Mouse (Mus musculus) heart, embryonic 12.5 days (tissue): Measurements from ENCODE around the gene Cyp11a1. TPM values are rescaled to one million over a fixed set of nuclear protein-coding genes. Genes with fewer than 3 reads are reported as not detected.

Source experiments
- ATAC-seq: fragments of 200-750 bp; cut with Nextera tagmentation; 2 replicates; pipeline ENCODE4 v1.8.0; 2017; ENCODE audit warnings: moderate TSS enrichment, moderate library complexity; ENCODE audit not compliant: insufficient number of reproducible peaks, low FRiP score
- H3K27ac ChIP-seq: fragments of 300-500 bp; sonication (generic); 2 replicates; pipeline ENCODE4 v1.5.1; 2016; ENCODE audit warnings: mild to moderate bottlenecking, moderate library complexity; ENCODE audit not compliant: poor library complexity, severe bottlenecking
- H3K27me3 ChIP-seq: fragments of 300-500 bp; sonication (generic); replicated peaks from 2 replicates; pipeline ENCODE4 v1.6.1; 2016; ENCODE audit warnings: mild to moderate bottlenecking, moderate library complexity
- H3K36me3 ChIP-seq: fragments of 300-500 bp; sonication (generic); 2 replicates; pipeline ENCODE4 v1.6.1; 2016; ENCODE audit warnings: mild to moderate bottlenecking, moderate library complexity
- H3K4me1 ChIP-seq: fragments of 300-500 bp; sonication (generic); replicated peaks from 2 replicates; pipeline ENCODE4 v1.6.1; 2016; ENCODE audit warnings: mild to moderate bottlenecking
- H3K4me2 ChIP-seq: fragments of 300-500 bp; sonication (generic); 2 replicates; pipeline ENCODE4 v1.6.1; 2016; ENCODE audit warnings: mild to moderate bottlenecking, moderate library complexity
- H3K4me3 ChIP-seq: fragments of 300-500 bp; sonication (generic); 2 replicates; pipeline ENCODE4 v1.5.1; 2016; ENCODE audit warnings: mild to moderate bottlenecking
- H3K9ac ChIP-seq: fragments of 300-500 bp; sonication (generic); 2 replicates; pipeline ENCODE4 v1.6.1; 2016; ENCODE audit warnings: mild to moderate bottlenecking, moderate library complexity
- H3K9me3 ChIP-seq: fragments of 300-500 bp; sonication (generic); replicated peaks from 2 replicates; pipeline ENCODE4 v1.6.1; 2016; ENCODE audit warnings: mild to moderate bottlenecking, moderate library complexity
- WGBS: fragments of 180-500 bp; shearing (Covaris S2); methylation state at CpG from one replicate; pipeline ENCODE4 v1.1.7; 2016; 5-methylcytosine and 5-hydroxymethylcytosine counted together
- polyA plus RNA-seq: library from polyadenylated mRNA; unstranded; fragments of >200 nt; fragmentation: Nextera tagmentation; extraction: Ambion mirVana; gene quantifications from 2 replicates; pipeline ENCODE4 v1.2.1, GENCODE M21; 2016

Cyp11a1 gene
- polyA plus RNA-seq, 1 experiment from 2014 or later = not detected

- H3K27me3 ChIP-seq = no peaks in the 10 kb centered on the region
- peaks cover 9% of the 10 kb centered on the region; the same call in 1 of the 2 replicates for H3K9me3 ChIP-seq
- no peak overlapping the region for H3K4me3 ChIP-seq
- peaks cover 20% of the 10 kb centered on the region for H3K4me1 ChIP-seq
- H3K4me2 ChIP-seq = no peak overlapping the region
- no peak overlapping the region for H3K9ac ChIP-seq
- no peak overlapping the region for H3K27ac ChIP-seq
- no peaks in the 10 kb centered on the region for H3K36me3 ChIP-seq
- ATAC-seq = no peak
- WGBS = 81% methylated on average over 6 of the region's 6 CpGs
These were observed 32.7 kb upstream of the Cyp11a1 start for GRCm38 (mm10) chr9:57973440-57974066.

DNA sequence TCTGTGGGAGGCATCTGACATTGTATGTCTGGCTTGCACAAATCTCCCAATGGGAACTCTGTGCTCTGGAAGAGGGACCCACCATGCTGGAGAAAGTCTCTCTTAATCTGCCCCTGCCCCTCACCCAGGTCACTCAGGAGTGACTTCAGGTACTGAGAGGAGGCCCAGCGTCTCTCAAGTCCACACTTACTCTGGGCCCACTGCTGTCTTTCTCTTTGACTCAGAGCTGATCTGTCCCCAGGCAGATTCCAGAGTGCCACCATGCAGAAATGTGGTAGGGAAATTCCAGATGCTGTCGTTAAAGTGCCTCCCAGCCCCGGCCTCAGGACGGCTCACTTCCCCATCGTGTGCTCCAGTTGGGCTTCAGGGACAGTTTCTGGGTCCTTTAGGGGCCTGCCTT, 32.0 kb upstream of the Cyp11a1 start:
- no peak overlapping the region for H3K27ac ChIP-seq
- peaks cover 24% of the 10 kb centered on the region for H3K4me1 ChIP-seq
- H3K4me2 ChIP-seq = no peak overlapping the region
- H3K9ac ChIP-seq = no peak overlapping the region
- no peak for ATAC-seq
- 46% methylated on average over 5 of the region's 5 CpGs for WGBS
- H3K27me3 ChIP-seq = peaks cover 2% of the 10 kb centered on the region; the same call in 1 of the 2 replicates
- H3K9me3 ChIP-seq = peaks cover 9% of the 10 kb centered on the region; the same call in 1 of the 2 replicates
- H3K4me3 ChIP-seq = no peak overlapping the region
- H3K36me3 ChIP-seq = no peaks in the 10 kb centered on the region

- ATAC-seq = no peak
- Histone ChIP-seq H3K9me3 (peaks cover 9% of the 10 kb centered on the region; the same call in 1 of the 2 replicates), H3K27ac (no peak overlapping the region), H3K36me3 (no peaks in the 10 kb centered on the region), H3K4me2 (no peak overlapping the region), H3K9ac (no peak overlapping the region), H3K4me1 (peaks cover 28% of the 10 kb centered on the region), H3K27me3 (peaks cover 7% of the 10 kb centered on the region; the same call in 1 of the 2 replicates), H3K4me3 (no peak overlapping the region)
- WGBS = 64% methylated on average over 5 of the region's 5 CpGs
These were observed 30.9 kb upstream of the Cyp11a1 start for GRCm38 (mm10) chr9:57975200-57975821.

DNA sequence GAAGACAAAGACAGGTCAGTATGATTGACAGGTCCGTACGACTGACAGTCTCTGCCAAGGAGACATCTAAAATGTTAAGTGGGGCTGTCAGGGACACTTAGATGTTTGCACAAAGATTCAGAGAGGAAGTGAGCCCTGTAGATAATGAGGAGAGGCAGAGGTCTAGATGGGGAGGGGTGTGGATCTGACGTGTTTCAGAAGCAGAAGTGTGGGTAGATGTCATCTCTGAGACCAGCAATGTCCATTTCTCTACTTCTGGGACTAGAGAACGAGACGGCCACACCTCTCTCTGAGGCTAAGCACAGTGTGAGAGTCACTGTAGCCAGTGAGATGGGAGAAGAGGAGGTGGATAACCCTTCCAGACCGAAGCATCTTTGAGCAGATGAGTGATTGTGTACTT, 28.2 kb upstream of the Cyp11a1 start:
- 49% methylated on average over 6 of the region's 6 CpGs for WGBS
- Histone ChIP-seq H3K4me2 (no peak overlapping the region), H3K36me3 (no peaks in the 10 kb centered on the region), H3K4me1 (peaks cover 18% of the 10 kb centered on the region), H3K4me3 (no peak overlapping the region), H3K27ac (no peak overlapping the region), H3K9ac (no peak overlapping the region), H3K9me3 (peaks cover 9% of the 10 kb centered on the region; the same call in 1 of the 2 replicates), H3K27me3 (peaks cover 10% of the 10 kb centered on the region; the same call in 1 of the 2 replicates)
- no peak for ATAC-seq

DNA sequence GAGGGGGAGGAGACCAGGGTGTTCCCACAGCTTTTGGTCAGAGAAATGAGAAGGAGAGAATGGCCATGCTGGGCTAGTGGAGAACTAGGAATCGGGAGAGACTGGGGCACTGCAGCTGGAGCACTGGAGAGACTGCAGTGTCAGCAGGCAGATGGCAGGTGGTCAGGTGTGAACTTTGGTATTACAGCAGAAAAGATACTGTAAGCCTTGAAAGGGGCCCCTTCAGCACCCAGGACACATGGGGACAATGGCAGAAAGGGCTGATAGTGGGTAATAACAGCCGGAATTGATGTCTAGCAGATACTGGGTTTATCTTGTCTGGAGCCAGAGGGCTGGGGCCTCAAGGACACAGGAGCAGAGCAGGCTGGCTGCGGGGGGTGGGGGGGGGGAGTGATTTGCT, 27.4 kb upstream of the Cyp11a1 start:
- Histone ChIP-seq H3K36me3 (no peaks in the 10 kb centered on the region), H3K4me1 (peaks cover 10% of the 10 kb centered on the region), H3K4me2 (no peak overlapping the region), H3K27ac (no peak overlapping the region), H3K9me3 (peaks cover 9% of the 10 kb centered on the region; the same call in 1 of the 2 replicates), H3K27me3 (peaks cover 10% of the 10 kb centered on the region; the same call in 1 of the 2 replicates), H3K9ac (no peak overlapping the region), H3K4me3 (no peak overlapping the region)
- ATAC-seq = no peak
- whole genome bisulfite sequencing = 21% methylated on average over 3 of the region's 3 CpGs

DNA sequence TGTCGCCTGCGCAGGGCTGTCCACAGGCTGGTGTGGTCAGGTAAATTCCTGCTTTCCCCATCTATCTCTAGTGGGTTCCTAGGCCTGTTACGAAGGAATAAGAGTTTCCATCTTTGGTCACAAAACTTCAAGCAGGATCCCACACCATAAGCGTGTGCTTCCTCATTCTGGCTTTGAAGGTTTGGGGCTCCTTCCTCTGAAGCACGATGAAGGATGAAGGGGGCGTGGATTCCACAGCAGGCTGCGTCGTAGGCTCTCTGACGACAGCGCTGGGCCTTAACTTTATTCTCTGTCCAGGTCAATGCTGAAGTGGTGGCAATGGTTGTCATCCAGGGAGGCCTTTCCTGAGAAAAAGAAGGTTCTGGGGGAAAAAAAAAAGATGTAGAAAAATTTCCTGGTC, 25.6 kb upstream of the Cyp11a1 start:
- H3K9me3 ChIP-seq = peaks cover 12% of the 10 kb centered on the region; the same call in 1 of the 2 replicates
- WGBS = 80% methylated on average over 10 of the region's 10 CpGs
- peaks cover 9% of the 10 kb centered on the region for H3K4me1 ChIP-seq
- no peak overlapping the region for H3K9ac ChIP-seq
- ATAC-seq = no peak
- no peak overlapping the region for H3K27ac ChIP-seq
- no peaks in the 10 kb centered on the region for H3K36me3 ChIP-seq
- H3K4me3 ChIP-seq = no peak overlapping the region
- H3K27me3 ChIP-seq = peaks cover 10% of the 10 kb centered on the region; the same call in 1 of the 2 replicates
- no peak overlapping the region for H3K4me2 ChIP-seq

- Histone ChIP-seq H3K27ac (no peak overlapping the region), H3K4me1 (no peaks in the 10 kb centered on the region), H3K9me3 (0 out of 2 replicates have a peak, but pooled peaks cover 3% of the 10 kb centered on the region), H3K27me3 (peaks cover 17% of the 10 kb centered on the region), H3K9ac (no peak overlapping the region), H3K36me3 (no peaks in the 10 kb centered on the region), H3K4me2 (no peak overlapping the region), H3K4me3 (no peak overlapping the region)
- WGBS = 87% methylated on average over 8 of the region's 8 CpGs
- ATAC-seq = no peak
These were observed 20.9 kb upstream of the Cyp11a1 start for GRCm38 (mm10) chr9:57985304-57985703.

- H3K4me3 ChIP-seq = no peak overlapping the region
- 0 out of 2 replicates have a peak, but pooled peaks cover 3% of the 10 kb centered on the region for H3K9me3 ChIP-seq
- H3K36me3 ChIP-seq = no peaks in the 10 kb centered on the region
- H3K9ac ChIP-seq = no peak overlapping the region
- H3K27ac ChIP-seq = no peak overlapping the region
- 56% methylated on average over 7 of the region's 7 CpGs for WGBS
- no peak for ATAC-seq
- H3K4me1 ChIP-seq = no peaks in the 10 kb centered on the region
- no peak overlapping the region for H3K4me2 ChIP-seq
- H3K27me3 ChIP-seq = peaks cover 14% of the 10 kb centered on the region; the same call in 1 of the 2 replicates
These were observed 19.9 kb upstream of the Cyp11a1 start for GRCm38 (mm10) chr9:57986293-57986692.

DNA sequence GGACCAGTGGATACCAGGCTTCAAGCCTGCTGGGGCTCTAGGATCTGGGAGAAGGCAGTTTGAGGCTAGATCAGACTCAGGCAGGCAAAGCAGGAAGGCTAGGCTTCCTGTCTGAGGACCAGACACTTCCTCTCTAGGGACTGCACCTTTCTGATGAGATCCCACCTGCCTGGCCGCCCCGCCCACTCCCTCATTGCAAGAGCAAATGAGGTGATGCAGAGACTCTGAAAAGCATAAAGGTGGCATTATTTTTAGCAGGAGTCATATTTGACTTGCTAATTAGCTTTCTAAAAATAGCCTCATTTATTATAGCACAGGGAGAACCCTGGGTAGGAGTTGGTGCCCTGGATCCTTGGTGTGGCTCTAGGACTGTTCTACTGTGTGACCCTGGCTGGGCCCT, 18.1 kb upstream of the Cyp11a1 start:
- no peaks in the 10 kb centered on the region for H3K4me1 ChIP-seq
- ATAC-seq = no peak
- no peak overlapping the region for H3K4me3 ChIP-seq
- H3K4me2 ChIP-seq = no peak overlapping the region
- peaks cover 16% of the 10 kb centered on the region; the same call in 1 of the 2 replicates for H3K27me3 ChIP-seq
- H3K36me3 ChIP-seq = no peaks in the 10 kb centered on the region
- no peak overlapping the region for H3K9ac ChIP-seq
- H3K27ac ChIP-seq = no peak overlapping the region
- H3K9me3 ChIP-seq = 0 out of 2 replicates have a peak, but pooled peaks cover 3% of the 10 kb centered on the region
- WGBS = 86% methylated on average over 2 of the region's 2 CpGs

- Histone ChIP-seq H3K4me2 (no peak overlapping the region), H3K27ac (no peak overlapping the region), H3K9me3 (0 out of 2 replicates have a peak, but pooled peaks cover 3% of the 10 kb centered on the region), H3K4me1 (no peaks in the 10 kb centered on the region), H3K4me3 (no peak overlapping the region), H3K9ac (no peak overlapping the region), H3K27me3 (peaks cover 22% of the 10 kb centered on the region), H3K36me3 (no peaks in the 10 kb centered on the region)
- 78% methylated on average over 6 of the region's 6 CpGs for WGBS
- ATAC-seq = no peak
These were observed 16.9 kb upstream of the Cyp11a1 start for GRCm38 (mm10) chr9:57989309-57989708.

DNA sequence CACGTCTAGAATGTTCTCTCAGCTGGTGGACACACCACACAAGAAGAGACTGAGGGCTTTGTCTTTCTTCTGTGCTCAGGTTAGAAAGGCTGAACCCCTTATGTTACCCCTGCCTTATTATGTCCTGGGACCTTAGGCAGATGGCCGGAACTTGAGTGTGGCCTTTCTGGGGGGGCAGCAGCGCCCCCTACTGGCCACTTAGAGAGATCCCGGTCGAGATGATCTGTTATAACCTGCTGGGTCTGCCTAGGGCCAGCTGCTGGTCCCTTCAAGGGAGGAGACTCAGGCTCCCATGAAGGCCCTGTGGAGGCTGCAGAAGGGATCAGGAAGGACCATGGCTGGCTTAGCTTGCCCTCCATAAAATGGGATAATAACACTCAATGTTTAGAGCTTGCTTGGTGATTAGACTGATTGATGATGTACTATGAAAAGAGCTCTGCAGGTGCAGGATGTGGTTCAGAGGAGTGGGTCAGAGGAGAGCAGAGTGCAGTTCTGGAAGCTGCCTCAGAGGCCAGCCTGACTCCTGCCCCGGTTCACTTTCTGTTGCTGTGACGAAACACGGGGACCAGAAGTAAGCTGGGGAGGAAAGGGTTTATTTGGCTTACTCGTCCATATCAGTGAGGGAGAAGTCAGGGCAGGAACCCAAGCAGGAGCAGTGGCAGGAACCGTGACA, 15.6 kb upstream of the Cyp11a1 start:
- H3K36me3 ChIP-seq = no peaks in the 10 kb centered on the region
- H3K4me1 ChIP-seq = no peaks in the 10 kb centered on the region
- 33% methylated on average over 10 of the region's 10 CpGs for WGBS
- H3K4me2 ChIP-seq = no peak overlapping the region
- no peaks in the 10 kb centered on the region for H3K9me3 ChIP-seq
- H3K4me3 ChIP-seq = no peak overlapping the region
- no peak overlapping the region for H3K9ac ChIP-seq
- no peak for ATAC-seq
- H3K27ac ChIP-seq = no peak overlapping the region
- H3K27me3 ChIP-seq = peaks cover 23% of the 10 kb centered on the region
